Mouse (Mus musculus) E14TG2a.4 (cell line): ENCODE measurements around the gene Hectd4.

ENCODE experiments used
- CTCF ChIP-seq: conservative IDR thresholded peaks from 2 replicates; pipeline ENCODE4 v1.5.1; 2014; ENCODE audit warnings: low read length
- NANOG ChIP-seq: IDR thresholded peaks from 2 replicates; pipeline ENCODE4 v1.6.1; 2014; ENCODE audit warnings: borderline replicate concordance, low read length, mixed read lengths

GRCm38 (mm10) chr5:121239846-121240245, 19.8 kb downstream of the Hectd4 start:
- no peak for TF ChIP-seq NANOG
- no peak for TF ChIP-seq CTCF
